Mouse (Mus musculus) neural tube, embryonic 13.5 days (tissue): ENCODE data around the gene Ascl2. TPM values are rescaled to one million over a fixed set of nuclear protein-coding genes. Genes with fewer than 3 reads are reported as not detected.

Experiments
- ATAC-seq: fragments of 200-750 bp; cut with Nextera tagmentation; 2 replicates; pipeline ENCODE4 v1.8.0; 2017; ENCODE audit warnings: low read depth, mild to moderate bottlenecking, moderate TSS enrichment, moderate library complexity
- H3K27ac ChIP-seq: fragments of 300-500 bp; sonication (generic); replicated peaks from 2 replicates; pipeline ENCODE4 v1.5.1; 2015; ENCODE audit warnings: moderate library complexity, mild to moderate bottlenecking, inconsistent platforms
- H3K27me3 ChIP-seq: fragments of 300-500 bp; sonication (generic); 2 replicates; pipeline ENCODE4 v1.6.1; 2015; ENCODE audit warnings: mild to moderate bottlenecking, inconsistent platforms
- H3K36me3 ChIP-seq: fragments of 300-500 bp; sonication (generic); 2 replicates; pipeline ENCODE4 v1.6.1; 2015; ENCODE audit warnings: mild to moderate bottlenecking, inconsistent platforms
- H3K4me1 ChIP-seq: fragments of 300-500 bp; sonication (generic); replicated peaks from 2 replicates; pipeline ENCODE4 v1.6.1; 2015; ENCODE audit warnings: inconsistent platforms
- H3K4me2 ChIP-seq: fragments of 300-500 bp; sonication (generic); 2 replicates; pipeline ENCODE4 v1.6.1; 2015; ENCODE audit warnings: inconsistent platforms, mild to moderate bottlenecking, moderate library complexity
- H3K4me3 ChIP-seq: fragments of 300-500 bp; sonication (generic); 2 replicates; pipeline ENCODE4 v1.5.1; 2015; ENCODE audit warnings: mild to moderate bottlenecking, inconsistent platforms
- H3K9ac ChIP-seq: fragments of 300-500 bp; sonication (generic); 2 replicates; pipeline ENCODE4 v1.6.1; 2015; ENCODE audit warnings: moderate library complexity, mild to moderate bottlenecking, inconsistent platforms
- H3K9me3 ChIP-seq: fragments of 300-500 bp; sonication (generic); 2 replicates; pipeline ENCODE4 v1.6.1; 2016; ENCODE audit warnings: inconsistent platforms
- WGBS: fragments of 180-500 bp; shearing (Covaris S2); methylation state at CpG from one replicate; pipeline ENCODE4 v1.1.7; 2015; 5-methylcytosine and 5-hydroxymethylcytosine counted together
- polyA plus RNA-seq: library from polyadenylated mRNA; unstranded; fragments of >200 nt; fragmentation: Nextera tagmentation; extraction: Ambion mirVana; gene quantifications from 2 replicates; pipeline ENCODE4 v1.2.1, GENCODE M21; 2015

Gene Ascl2
- polyA plus RNA-seq, 1 experiment from 2014 or later = 0.98 TPM

GRCm38 (mm10) chr7:142931028-142931427, 38.0 kb downstream of the Ascl2 start, which contains the start of gene Th:
Gene Th (minus strand): TSS chr7:142931128.
- H3K9ac ChIP-seq = no peak within 1 kb of the TSS
- no peaks in the 10 kb centered on the region for H3K36me3 ChIP-seq
- ATAC-seq = no peak
- H3K27me3 ChIP-seq = no peaks in the 10 kb centered on the region
- no peaks in the 10 kb centered on the region for H3K9me3 ChIP-seq
- no peak within 1 kb of the TSS for H3K27ac ChIP-seq
- no peaks in the 10 kb centered on the region for H3K4me1 ChIP-seq
- 80% methylated on average over 3 of the region's 3 CpGs for WGBS
- no peak within 1 kb of the TSS for H3K4me3 ChIP-seq
- H3K4me2 ChIP-seq = no peak within 1 kb of the TSS

- Histone ChIP-seq H3K4me1 (no peaks in the 10 kb centered on the region), H3K9ac (no peak overlapping the region), H3K4me2 (no peak overlapping the region), H3K27me3 (no peaks in the 10 kb centered on the region), H3K36me3 (no peaks in the 10 kb centered on the region), H3K4me3 (no peak overlapping the region), H3K27ac (no peak overlapping the region), H3K9me3 (no peaks in the 10 kb centered on the region)
- 82% methylated on average over 2 of the region's 2 CpGs for WGBS
- ATAC-seq = no peak
These were observed 39.5 kb downstream of the Ascl2 start for GRCm38 (mm10) chr7:142929516-142929915.

- WGBS = 82% methylated on average over 8 of the region's 8 CpGs
- H3K4me1 ChIP-seq = no peaks in the 10 kb centered on the region
- H3K4me2 ChIP-seq = no peak overlapping the region
- no peak for ATAC-seq
- H3K9me3 ChIP-seq = no peaks in the 10 kb centered on the region
- H3K36me3 ChIP-seq = no peaks in the 10 kb centered on the region
- no peak overlapping the region for H3K4me3 ChIP-seq
- H3K9ac ChIP-seq = no peak overlapping the region
- H3K27ac ChIP-seq = no peak overlapping the region
- H3K27me3 ChIP-seq = no peaks in the 10 kb centered on the region
These were observed 41.8 kb downstream of the Ascl2 start for GRCm38 (mm10) chr7:142927293-142927692.

GRCm38 (mm10) chr7:142918641-142919628, 50.1 kb downstream of the Ascl2 start:
- WGBS = 29% methylated on average over 8 of the region's 8 CpGs
- Histone ChIP-seq H3K36me3 (no peaks in the 10 kb centered on the region), H3K27me3 (no peaks in the 10 kb centered on the region; the same call in 1 of the 2 replicates), H3K27ac (no peak overlapping the region), H3K4me1 (peaks cover 15% of the 10 kb centered on the region), H3K9me3 (no peaks in the 10 kb centered on the region), H3K4me3 (no peak overlapping the region), H3K4me2 (no peak overlapping the region), H3K9ac (no peak overlapping the region)
- ATAC-seq = peak; percentile 89

- H3K4me2 ChIP-seq = no peak overlapping the region
- no peak overlapping the region for H3K27ac ChIP-seq
- peaks cover 15% of the 10 kb centered on the region for H3K4me1 ChIP-seq
- no peaks in the 10 kb centered on the region for H3K9me3 ChIP-seq
- ATAC-seq = no peak
- no peak overlapping the region for H3K9ac ChIP-seq
- WGBS = 89% methylated on average over 5 of the region's 5 CpGs
- H3K36me3 ChIP-seq = no peaks in the 10 kb centered on the region
- H3K4me3 ChIP-seq = no peak overlapping the region
- no peaks in the 10 kb centered on the region; the same call in 1 of the 2 replicates for H3K27me3 ChIP-seq
These were observed 51.4 kb downstream of the Ascl2 start for GRCm38 (mm10) chr7:142917659-142918058.

Other genes with a start within 250 kb of the Ascl2 start
- not detected in 2 replicates for gene Ins2, start 225.9 kb downstream of the Ascl2 start, polyA plus RNA-seq
- 69.6 and 98.6 TPM in 2 replicates for gene Th, start 38.1 kb downstream of the Ascl2 start, polyA plus RNA-seq
- 0.36 and 0.85 TPM in 2 replicates for gene Tspan32, start 35.8 kb upstream of the Ascl2 start, polyA plus RNA-seq
- 365 and 369 TPM in 2 replicates for gene Cd81, start 83.5 kb upstream of the Ascl2 start, polyA plus RNA-seq
- gene Tssc4, start 100.0 kb upstream of the Ascl2 start, polyA plus RNA-seq = 82.4 and 88.4 TPM in 2 replicates
- gene Trpm5, start 125.4 kb upstream of the Ascl2 start, polyA plus RNA-seq = 2.0 and 3.1 TPM in 2 replicates
- gene Kcnq1, start 137.1 kb upstream of the Ascl2 start, polyA plus RNA-seq = 1.3 and 2.0 TPM in 2 replicates